Mouse (Mus musculus) intestine, embryonic 16.5 days (tissue): ENCODE data around the gene Kdm2b. TPM values are rescaled to one million over a fixed set of nuclear protein-coding genes. Genes with fewer than 3 reads are reported as not detected.

Source experiments
- ATAC-seq: fragments of 200-750 bp; cut with Nextera tagmentation; 2 replicates; pipeline ENCODE4 v1.8.0; 2017; ENCODE audit warnings: moderate TSS enrichment, moderate library complexity
- H3K27ac ChIP-seq: fragments of 300-500 bp; sonication (generic); 2 replicates; pipeline ENCODE4 v1.5.1; 2014; ENCODE audit warnings: mild to moderate bottlenecking, low read length
- H3K27me3 ChIP-seq: fragments of 300-500 bp; sonication (generic); replicated peaks from 2 replicates; pipeline ENCODE4 v1.6.1; 2014; ENCODE audit warnings: low read length, control low read depth, mixed read lengths; ENCODE audit not compliant: control insufficient read depth, insufficient read depth
- H3K36me3 ChIP-seq: fragments of 300-500 bp; sonication (generic); 2 replicates; pipeline ENCODE4 v1.6.1; 2014; ENCODE audit warnings: low read length, control low read depth; ENCODE audit not compliant: control insufficient read depth, insufficient read depth
- H3K4me1 ChIP-seq: fragments of 300-500 bp; sonication (generic); 2 replicates; pipeline ENCODE4 v1.6.1; 2014; ENCODE audit warnings: low read length, control low read depth, mixed read lengths; ENCODE audit not compliant: control insufficient read depth, insufficient read depth
- H3K4me2 ChIP-seq: fragments of 300-500 bp; sonication (generic); 2 replicates; pipeline ENCODE4 v1.6.1; 2014; ENCODE audit warnings: low read depth, low read length, control low read depth
- H3K4me3 ChIP-seq: fragments of 300-500 bp; sonication (generic); 2 replicates; pipeline ENCODE4 v1.5.1; 2014; ENCODE audit warnings: mild to moderate bottlenecking, low read length
- H3K9ac ChIP-seq: fragments of 300-500 bp; sonication (generic); 2 replicates; pipeline ENCODE4 v1.6.1; 2014; ENCODE audit warnings: low read depth, low read length
- H3K9me3 ChIP-seq: fragments of 300-500 bp; sonication (generic); 2 replicates; pipeline ENCODE4 v1.6.1; 2016; ENCODE audit warnings: low read length, control low read depth; ENCODE audit not compliant: control insufficient read depth
- WGBS: fragments of 180-500 bp; shearing (Covaris S2); extraction: QIAGEN DNeasy Blood & Tissue Kit; methylation state at CpG from one replicate; pipeline ENCODE4 v1.1.7; 2014; 5-methylcytosine and 5-hydroxymethylcytosine counted together
- polyA plus RNA-seq: library from polyadenylated mRNA; unstranded; fragments of >200 nt; fragmentation: Nextera tagmentation; extraction: Ambion mirVana; gene quantifications from 2 replicates; pipeline ENCODE4 v1.2.1, GENCODE M21; 2015

The Kdm2b gene
- polyA plus RNA-seq, 1 experiment from 2014 or later: 22.4 TPM

- Histone ChIP-seq H3K4me1 (0 out of 2 replicates have a peak, but pooled peaks cover 5% of the 10 kb centered on the region), H3K27ac (no peak overlapping the region), H3K9me3 (no peaks in the 10 kb centered on the region), H3K9ac (no peak overlapping the region), H3K27me3 (no peaks in the 10 kb centered on the region), H3K36me3 (no peaks in the 10 kb centered on the region), H3K4me2 (no peak overlapping the region), H3K4me3 (no peak overlapping the region)
- WGBS: 88% methylated on average over 8 of the region's 8 CpGs
- no peak for ATAC-seq
Observed at GRCm38 (mm10) chr5:122927092-122927491, 62.5 kb downstream of the Kdm2b start.

- Histone ChIP-seq H3K4me2 (no peak overlapping the region), H3K9ac (no peak overlapping the region), H3K4me1 (0 out of 2 replicates have a peak, but pooled peaks cover 5% of the 10 kb centered on the region), H3K27ac (no peak overlapping the region), H3K27me3 (no peaks in the 10 kb centered on the region), H3K4me3 (no peak overlapping the region), H3K36me3 (no peaks in the 10 kb centered on the region), H3K9me3 (no peaks in the 10 kb centered on the region)
- ATAC-seq: no peak
- WGBS: 73% methylated on average over 3 of the region's 3 CpGs
Observed at GRCm38 (mm10) chr5:122926341-122926740, 63.3 kb downstream of the Kdm2b start.

- 25% methylated on average over 7 of the region's 7 CpGs for WGBS
Observed at GRCm38 (mm10) chr5:122925534-122925958, 64.1 kb downstream of the Kdm2b start.

GRCm38 (mm10) chr5:122923871-122924465, 65.7 kb downstream of the Kdm2b start:
- no peak for ATAC-seq
- no peaks in the 10 kb centered on the region for H3K9me3 ChIP-seq
- WGBS: 91% methylated on average over 10 of the region's 10 CpGs
- no peaks in the 10 kb centered on the region for H3K27me3 ChIP-seq
- no peak overlapping the region for H3K9ac ChIP-seq
- H3K27ac ChIP-seq: no peak overlapping the region
- H3K4me3 ChIP-seq: no peak overlapping the region
- H3K4me1 ChIP-seq: 0 out of 2 replicates have a peak, but pooled peaks cover 3% of the 10 kb centered on the region
- H3K36me3 ChIP-seq: no peaks in the 10 kb centered on the region
- H3K4me2 ChIP-seq: no peak overlapping the region

More at GRCm38 (mm10) chr5:122925534-122925958, 64.1 kb downstream of the Kdm2b start:
- Histone ChIP-seq H3K9ac (no peak overlapping the region), H3K4me1 (0 out of 2 replicates have a peak, but pooled peaks cover 3% of the 10 kb centered on the region), H3K9me3 (no peaks in the 10 kb centered on the region), H3K4me3 (no peak overlapping the region), H3K27me3 (no peaks in the 10 kb centered on the region), H3K27ac (no peak overlapping the region), H3K36me3 (no peaks in the 10 kb centered on the region), H3K4me2 (no peak overlapping the region)
- 0 out of 2 replicates have a peak, but pooled peaks have one; percentile 42 for ATAC-seq

GRCm38 (mm10) chr5:122921941-122922340, 67.7 kb downstream of the Kdm2b start:
- H3K4me3 ChIP-seq: no peak overlapping the region
- H3K4me1 ChIP-seq: no peaks in the 10 kb centered on the region
- no peak overlapping the region for H3K9ac ChIP-seq
- 94% methylated on average over 8 of the region's 8 CpGs for WGBS
- no peak overlapping the region for H3K4me2 ChIP-seq
- ATAC-seq: no peak
- no peaks in the 10 kb centered on the region for H3K27me3 ChIP-seq
- no peaks in the 10 kb centered on the region for H3K36me3 ChIP-seq
- no peak overlapping the region for H3K27ac ChIP-seq
- H3K9me3 ChIP-seq: no peaks in the 10 kb centered on the region

GRCm38 (mm10) chr5:122920557-122920956, 69.1 kb downstream of the Kdm2b start:
- 71% methylated on average over 5 of the region's 5 CpGs for WGBS
- no peak for ATAC-seq
- no peaks in the 10 kb centered on the region for H3K9me3 ChIP-seq

GRCm38 (mm10) chr5:122917982-122918711, 71.5 kb downstream of the Kdm2b start:
- Histone ChIP-seq H3K4me3 (no peak overlapping the region), H3K9me3 (no peaks in the 10 kb centered on the region), H3K27ac (no peak overlapping the region), H3K27me3 (no peaks in the 10 kb centered on the region), H3K4me2 (no peak overlapping the region), H3K4me1 (no peaks in the 10 kb centered on the region), H3K36me3 (no peaks in the 10 kb centered on the region), H3K9ac (no peak overlapping the region)
- ATAC-seq: no peak
- WGBS: 54% methylated on average over 7 of the region's 7 CpGs

More at GRCm38 (mm10) chr5:122920557-122920956, 69.1 kb downstream of the Kdm2b start:
- Histone ChIP-seq H3K4me2 (no peak overlapping the region), H3K27ac (no peak overlapping the region), H3K27me3 (no peaks in the 10 kb centered on the region), H3K4me1 (no peaks in the 10 kb centered on the region), H3K36me3 (no peaks in the 10 kb centered on the region), H3K4me3 (no peak overlapping the region), H3K9ac (no peak overlapping the region)

GRCm38 (mm10) chr5:122916147-122916546, 73.5 kb downstream of the Kdm2b start:
- H3K27ac ChIP-seq: no peak overlapping the region
- no peak overlapping the region for H3K4me3 ChIP-seq
- no peaks in the 10 kb centered on the region for H3K9me3 ChIP-seq
- 90% methylated on average over 6 of the region's 6 CpGs for WGBS
- H3K27me3 ChIP-seq: no peaks in the 10 kb centered on the region
- H3K4me2 ChIP-seq: no peak overlapping the region
- H3K9ac ChIP-seq: no peak overlapping the region
- no peaks in the 10 kb centered on the region for H3K4me1 ChIP-seq
- H3K36me3 ChIP-seq: no peaks in the 10 kb centered on the region
- ATAC-seq: no peak

GRCm38 (mm10) chr5:122912863-122913262, 76.8 kb downstream of the Kdm2b start:
- no peak for ATAC-seq
- no peaks in the 10 kb centered on the region for H3K27me3 ChIP-seq
- WGBS: 90% methylated on average over 4 of the region's 4 CpGs

More at GRCm38 (mm10) chr5:122912863-122913262, 76.8 kb downstream of the Kdm2b start:
- Histone ChIP-seq H3K9me3 (no peaks in the 10 kb centered on the region), H3K4me2 (no peak overlapping the region), H3K4me3 (no peak overlapping the region), H3K9ac (no peak overlapping the region), H3K27ac (no peak overlapping the region), H3K36me3 (no peaks in the 10 kb centered on the region), H3K4me1 (no peaks in the 10 kb centered on the region)
